Mouse (Mus musculus) adrenal gland, adult 2 months (tissue): ENCODE data around the gene Dcakd. TPM values are rescaled to one million over a fixed set of nuclear protein-coding genes. Genes with fewer than 3 reads are reported as not detected.

ENCODE experiments used
- DNase-seq: peaks from one replicate; pipeline ENCODE4 v3.0.0; 2021
- polyA plus RNA-seq: library from polyadenylated mRNA; depleted of rRNA; stranded (reverse); fragments of >200 nt; gene quantifications from 2 replicates; pipeline ENCODE4 v1.2.3, GENCODE M21; 2012
- total RNA-seq, 2 experiments: library from RNA; stranded (reverse); gene quantifications; 2 replicates each; pipeline ENCODE4 v1.2.3; 2021

Dcakd gene
- total and polyA plus RNA-seq, 3 experiments: 62.8 to 185 (median 79.5) TPM

GRCm38 (mm10) chr11:103006286-103007000, 21.7 kb downstream of the Dcakd start:
- no peak for DNase-seq

GRCm38 (mm10) chr11:103005254-103005981, 22.7 kb downstream of the Dcakd start:
- DNase-seq: no peak

- no peak for DNase-seq
These were observed 23.3 kb downstream of the Dcakd start for GRCm38 (mm10) chr11:103004852-103005251.

GRCm38 (mm10) chr11:103003210-103003609, 24.9 kb downstream of the Dcakd start:
- DNase-seq: peak; percentile 82

- no peak for DNase-seq
These were observed 27.1 kb downstream of the Dcakd start for GRCm38 (mm10) chr11:103001063-103001462.

GRCm38 (mm10) chr11:103000111-103000510, 28.0 kb downstream of the Dcakd start:
- no peak for DNase-seq

- no peak for DNase-seq
These were observed 28.7 kb downstream of the Dcakd start for GRCm38 (mm10) chr11:102999317-102999970.

- DNase-seq: peak; percentile 40
These were observed 29.4 kb downstream of the Dcakd start for GRCm38 (mm10) chr11:102998577-102999316.

- no peak for DNase-seq
These were observed 29.9 kb downstream of the Dcakd start for GRCm38 (mm10) chr11:102998254-102998576.

GRCm38 (mm10) chr11:102996991-102997770, 31.0 kb downstream of the Dcakd start:
- peak; percentile 81 for DNase-seq

GRCm38 (mm10) chr11:102996385-102996784, 31.7 kb downstream of the Dcakd start:
- DNase-seq: peak; percentile 62

- DNase-seq: no peak
These were observed 33.2 kb downstream of the Dcakd start for GRCm38 (mm10) chr11:102994952-102995351.

- DNase-seq: no peak
These were observed 34.6 kb downstream of the Dcakd start for GRCm38 (mm10) chr11:102993420-102994029.

- DNase-seq: peak; percentile 77
These were observed 35.2 kb downstream of the Dcakd start for GRCm38 (mm10) chr11:102992940-102993339.

- no peak for DNase-seq
These were observed 36.5 kb downstream of the Dcakd start for GRCm38 (mm10) chr11:102991681-102992080.

- peak; percentile 74 for DNase-seq
These were observed 37.9 kb downstream of the Dcakd start for GRCm38 (mm10) chr11:102990152-102990663.

GRCm38 (mm10) chr11:102989641-102990151, 38.4 kb downstream of the Dcakd start:
- no peak for DNase-seq

- no peak for DNase-seq
These were observed 43.0 kb downstream of the Dcakd start for GRCm38 (mm10) chr11:102985160-102985559.

GRCm38 (mm10) chr11:102984615-102985014, 43.5 kb downstream of the Dcakd start:
- no peak for DNase-seq

- no peak for DNase-seq
These were observed 44.0 kb downstream of the Dcakd start for GRCm38 (mm10) chr11:102984086-102984485.
